Mouse (Mus musculus) hindbrain, embryonic 16.5 days (tissue): Measurements from ENCODE around the gene C1s2. TPM values are rescaled to one million over a fixed set of nuclear protein-coding genes. Genes with fewer than 3 reads are reported as not detected.

Experiments used
- ATAC-seq: fragments of 200-750 bp; cut with Nextera tagmentation; 2 replicates; pipeline ENCODE4 v1.8.0; 2017; ENCODE audit warnings: moderate TSS enrichment, moderate library complexity
- H3K27ac ChIP-seq: fragments of 300-500 bp; sonication (generic); 2 replicates; pipeline ENCODE4 v1.5.1; 2014; ENCODE audit warnings: low read depth, mild to moderate bottlenecking, control low read depth, low read length, moderate library complexity
- H3K27me3 ChIP-seq: fragments of 300-500 bp; sonication (generic); replicated peaks from 2 replicates; pipeline ENCODE4 v1.6.1; 2014; ENCODE audit warnings: low read length; ENCODE audit not compliant: control insufficient read depth, insufficient read depth
- H3K36me3 ChIP-seq: fragments of 300-500 bp; sonication (generic); 2 replicates; pipeline ENCODE4 v1.6.1; 2014; ENCODE audit warnings: mild to moderate bottlenecking, low read length, moderate library complexity, mixed read lengths; ENCODE audit not compliant: control insufficient read depth, insufficient read depth
- H3K4me1 ChIP-seq: fragments of 300-500 bp; sonication (generic); 2 replicates; pipeline ENCODE4 v1.6.1; 2014; ENCODE audit warnings: low read depth, low read length; ENCODE audit not compliant: control insufficient read depth, insufficient read depth
- H3K4me2 ChIP-seq: fragments of 300-500 bp; sonication (generic); 2 replicates; pipeline ENCODE4 v1.6.1; 2014; ENCODE audit warnings: mild to moderate bottlenecking, low read length, control low read depth, moderate library complexity
- H3K4me3 ChIP-seq: fragments of 300-500 bp; sonication (generic); 2 replicates; pipeline ENCODE4 v1.5.1; 2014; ENCODE audit warnings: mild to moderate bottlenecking, low read length, control low read depth, moderate library complexity
- H3K9ac ChIP-seq: fragments of 300-500 bp; sonication (generic); 2 replicates; pipeline ENCODE4 v1.6.1; 2014; ENCODE audit warnings: low read depth, mild to moderate bottlenecking, control low read depth, low read length, moderate library complexity
- H3K9me3 ChIP-seq: fragments of 300-500 bp; sonication (generic); 2 replicates; pipeline ENCODE4 v1.6.1; 2014; ENCODE audit warnings: mild to moderate bottlenecking, low read length, moderate library complexity; ENCODE audit not compliant: control insufficient read depth
- WGBS: fragments of 180-500 bp; shearing (Covaris S2); extraction: QIAGEN DNeasy Blood & Tissue Kit; methylation state at CpG from one replicate; pipeline ENCODE4 v1.1.7; 2014; 5-methylcytosine and 5-hydroxymethylcytosine counted together
- polyA plus RNA-seq: library from polyadenylated mRNA; unstranded; fragments of >200 nt; fragmentation: Nextera tagmentation; extraction: Ambion mirVana; gene quantifications from 2 replicates; pipeline ENCODE4 v1.2.1, GENCODE M21; 2015

Gene C1s2
- polyA plus RNA-seq, 1 experiment from 2014 or later, result not detected

DNA sequence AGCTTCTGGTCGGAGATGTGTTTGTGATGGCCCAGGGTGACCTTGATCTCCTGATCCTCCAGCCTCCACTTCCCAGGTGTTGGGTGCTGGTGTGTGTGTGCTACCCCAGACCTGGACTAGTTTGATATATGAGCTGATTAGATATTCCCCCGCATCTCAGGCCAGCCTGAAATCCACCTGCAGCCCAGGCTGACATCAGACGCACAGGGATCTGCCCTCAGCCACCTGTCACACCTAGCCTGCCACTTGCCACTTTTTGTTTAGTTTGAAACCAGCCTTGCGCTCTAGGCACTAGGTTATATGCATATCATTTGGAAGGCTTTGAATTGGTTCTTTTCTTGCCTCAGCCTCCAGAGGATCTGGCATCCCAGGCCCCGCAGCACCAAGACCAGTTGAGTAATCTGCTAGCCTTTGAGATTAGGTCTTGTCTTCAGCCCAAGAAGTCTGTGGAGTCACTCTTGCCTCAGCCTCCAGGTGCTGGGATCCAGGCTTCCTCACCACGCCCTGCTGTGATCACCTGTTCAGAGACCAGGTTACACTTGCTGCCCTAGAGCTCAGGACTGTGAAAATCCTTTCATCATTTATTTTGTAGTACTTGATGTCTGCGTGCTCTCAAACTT is 34.5 kb upstream of the C1s2 start:
- H3K27ac ChIP-seq, result no peak overlapping the region
- H3K4me1 ChIP-seq, result no peaks in the 10 kb centered on the region
- no peak overlapping the region for H3K4me3 ChIP-seq
- ATAC-seq, result no peak
- no peaks in the 10 kb centered on the region for H3K36me3 ChIP-seq
- 93% methylated on average over 7 of the region's 7 CpGs for WGBS
- H3K9ac ChIP-seq, result no peak overlapping the region
- H3K4me2 ChIP-seq, result no peak overlapping the region
- H3K9me3 ChIP-seq, result no peaks in the 10 kb centered on the region
- no peaks in the 10 kb centered on the region for H3K27me3 ChIP-seq

DNA sequence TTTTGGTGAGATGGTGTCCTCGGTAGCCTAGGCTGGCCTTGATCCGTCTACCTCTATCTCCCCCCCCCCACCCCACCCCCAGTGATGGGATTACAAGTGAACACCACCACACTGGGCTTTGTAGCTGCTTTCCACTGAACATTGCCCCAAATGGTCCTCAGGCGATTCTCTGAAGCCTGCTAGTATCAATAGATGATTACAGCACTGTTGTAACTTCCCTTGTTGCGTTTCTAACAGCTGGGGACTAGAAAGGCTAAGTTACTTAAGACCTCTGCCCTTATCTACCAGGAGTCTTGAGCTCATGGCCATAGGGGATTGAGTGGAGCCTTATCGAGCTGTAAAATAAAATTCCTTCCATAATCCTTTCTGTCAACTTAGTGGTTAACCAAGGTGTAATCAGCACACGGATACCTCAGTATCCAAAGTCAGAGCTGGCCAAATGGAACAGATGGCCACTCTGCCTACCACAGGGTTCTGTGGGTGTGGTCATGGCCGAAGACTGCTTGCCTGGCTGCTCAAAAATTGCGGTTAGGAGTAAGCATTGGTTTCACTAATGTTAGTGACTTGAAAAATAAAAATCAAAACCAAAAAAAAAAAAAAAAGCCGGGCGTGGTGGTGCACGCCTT is 33.5 kb upstream of the C1s2 start:
- H3K4me1 ChIP-seq, result no peaks in the 10 kb centered on the region
- no peaks in the 10 kb centered on the region for H3K27me3 ChIP-seq
- no peak for ATAC-seq
- H3K9ac ChIP-seq, result no peak overlapping the region
- no peak overlapping the region for H3K4me2 ChIP-seq
- 95% methylated on average over 11 of the region's 11 CpGs for WGBS
- no peak overlapping the region for H3K27ac ChIP-seq
- no peak overlapping the region for H3K4me3 ChIP-seq
- no peaks in the 10 kb centered on the region for H3K36me3 ChIP-seq
- no peaks in the 10 kb centered on the region for H3K9me3 ChIP-seq

GRCm38 (mm10) chr6:124665011-124665410 is 29.1 kb upstream of the C1s2 start:
- no peaks in the 10 kb centered on the region for H3K36me3 ChIP-seq
- H3K9ac ChIP-seq, result no peak overlapping the region
- H3K27me3 ChIP-seq, result no peaks in the 10 kb centered on the region
- H3K4me1 ChIP-seq, result peaks cover 13% of the 10 kb centered on the region
- no peak for ATAC-seq
- no peak overlapping the region for H3K4me2 ChIP-seq
- H3K4me3 ChIP-seq, result no peak overlapping the region
- WGBS, result 94% methylated on average over 10 of the region's 10 CpGs
- H3K9me3 ChIP-seq, result no peaks in the 10 kb centered on the region
- no peak overlapping the region for H3K27ac ChIP-seq

GRCm38 (mm10) chr6:124664256-124664655 is 28.4 kb upstream of the C1s2 start:
- H3K4me3 ChIP-seq, result no peak overlapping the region
- no peak overlapping the region for H3K9ac ChIP-seq
- no peaks in the 10 kb centered on the region for H3K9me3 ChIP-seq
- H3K27ac ChIP-seq, result no peak overlapping the region
- 81% methylated on average over 7 of the region's 7 CpGs for WGBS
- peak overlapping the region; percentile 75 for H3K4me2 ChIP-seq
- peaks cover 13% of the 10 kb centered on the region for H3K4me1 ChIP-seq
- H3K27me3 ChIP-seq, result no peaks in the 10 kb centered on the region
- ATAC-seq, result no peak
- H3K36me3 ChIP-seq, result no peaks in the 10 kb centered on the region

DNA sequence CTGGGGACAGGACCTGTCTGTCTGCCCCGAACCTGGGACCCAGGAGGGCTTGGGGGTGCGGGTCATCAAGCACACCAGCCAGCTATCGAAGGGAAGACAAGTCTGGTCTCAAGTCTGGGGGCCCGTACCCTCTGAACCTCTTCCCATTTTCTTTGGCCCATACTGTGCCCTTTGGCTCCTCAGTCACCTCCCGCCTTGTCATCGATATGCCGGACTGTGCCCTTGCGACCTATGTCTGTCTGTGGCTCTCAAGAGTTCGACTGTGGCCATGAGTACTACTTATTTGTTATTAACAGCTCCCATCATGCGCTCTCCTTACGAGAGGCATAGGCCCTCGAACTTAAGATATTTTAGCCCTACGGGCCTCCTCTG is 27.5 kb upstream of the C1s2 start:
- no peak for ATAC-seq
- Histone ChIP-seq H3K27me3 (no peaks in the 10 kb centered on the region), H3K4me2 (peak overlapping the region; percentile 75), H3K4me3 (peak overlapping the region; percentile 57), H3K9ac (peak overlapping the region; percentile 71), H3K9me3 (no peaks in the 10 kb centered on the region), H3K4me1 (peaks cover 13% of the 10 kb centered on the region), H3K27ac (peak overlapping the region; percentile 74; the same call in 1 of the 2 replicates), H3K36me3 (no peaks in the 10 kb centered on the region)
- 18% methylated on average over 13 of the region's 13 CpGs for WGBS

DNA sequence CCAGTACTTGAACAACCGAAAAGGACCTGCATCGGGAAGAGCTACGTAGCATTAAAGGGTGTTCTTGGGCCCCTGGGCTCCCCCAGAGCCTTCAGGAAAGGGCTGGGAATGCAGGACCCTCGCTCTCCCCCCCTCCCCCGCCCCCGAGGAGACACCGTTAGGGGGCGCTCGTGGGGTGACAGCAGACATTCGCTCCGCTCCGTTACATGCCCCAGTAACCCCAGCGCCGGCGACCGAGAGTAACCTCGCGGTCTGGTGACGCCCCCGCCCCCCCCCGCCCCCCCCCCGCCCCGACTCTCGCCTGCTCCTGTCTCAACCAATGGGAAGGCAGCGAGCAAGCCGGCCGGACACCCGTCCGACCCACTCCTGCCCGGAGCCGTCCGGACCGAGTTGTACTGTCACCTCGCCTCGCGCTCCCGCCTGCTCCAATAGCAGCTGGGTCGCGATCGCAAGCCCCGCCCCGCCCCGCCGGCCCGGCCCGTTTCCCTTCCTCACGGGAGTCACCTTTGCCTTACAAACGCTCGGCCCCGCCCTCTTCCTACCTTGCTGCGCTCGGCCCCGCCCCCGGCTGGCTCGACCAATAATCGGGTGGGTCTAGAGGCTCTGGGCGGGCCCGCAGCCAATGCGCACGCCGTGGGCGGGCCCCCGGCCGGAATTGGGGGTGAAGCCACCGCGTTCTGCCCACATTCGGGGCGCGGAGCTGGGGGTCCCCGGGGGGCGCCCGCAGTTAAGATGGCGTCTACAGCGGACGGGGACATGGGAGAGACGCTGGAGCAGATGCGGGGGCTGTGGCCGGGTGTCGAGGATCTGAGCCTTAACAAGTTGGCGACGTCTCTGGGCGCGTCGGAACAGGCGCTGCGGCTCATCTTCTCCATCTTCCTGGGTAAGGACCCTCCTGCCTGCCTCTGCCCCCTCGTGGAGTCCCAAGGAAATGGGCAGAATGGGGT is 26.9 kb upstream of the C1s2 start, which contains the start of gene Lpcat3:
TSS of gene Lpcat3 (plus strand) at position 551 of the 947 bp plus-strand sequence.
- peak; percentile 98 for ATAC-seq
- Histone ChIP-seq H3K27ac (peak within 1 kb of the TSS; percentile 74), H3K9me3 (no peaks in the 10 kb centered on the region), H3K4me3 (peak within 1 kb of the TSS; percentile 57), H3K4me2 (peak within 1 kb of the TSS; percentile 75), H3K27me3 (no peaks in the 10 kb centered on the region), H3K36me3 (no peaks in the 10 kb centered on the region), H3K4me1 (peaks cover 13% of the 10 kb centered on the region), H3K9ac (peak within 1 kb of the TSS; percentile 71)
- WGBS, result 1% methylated on average over 42 of the region's 87 CpGs

- Histone ChIP-seq H3K27ac (peak overlapping the region; percentile 74), H3K36me3 (no peaks in the 10 kb centered on the region), H3K4me3 (peak overlapping the region; percentile 57), H3K27me3 (no peaks in the 10 kb centered on the region), H3K4me2 (peak overlapping the region; percentile 54), H3K9ac (peak overlapping the region; percentile 71), H3K4me1 (peaks cover 13% of the 10 kb centered on the region), H3K9me3 (no peaks in the 10 kb centered on the region)
- WGBS, result 20% methylated on average over 6 of the region's 6 CpGs
- ATAC-seq, result no peak
Observed at GRCm38 (mm10) chr6:124661995-124662394, 26.1 kb upstream of the C1s2 start.

DNA sequence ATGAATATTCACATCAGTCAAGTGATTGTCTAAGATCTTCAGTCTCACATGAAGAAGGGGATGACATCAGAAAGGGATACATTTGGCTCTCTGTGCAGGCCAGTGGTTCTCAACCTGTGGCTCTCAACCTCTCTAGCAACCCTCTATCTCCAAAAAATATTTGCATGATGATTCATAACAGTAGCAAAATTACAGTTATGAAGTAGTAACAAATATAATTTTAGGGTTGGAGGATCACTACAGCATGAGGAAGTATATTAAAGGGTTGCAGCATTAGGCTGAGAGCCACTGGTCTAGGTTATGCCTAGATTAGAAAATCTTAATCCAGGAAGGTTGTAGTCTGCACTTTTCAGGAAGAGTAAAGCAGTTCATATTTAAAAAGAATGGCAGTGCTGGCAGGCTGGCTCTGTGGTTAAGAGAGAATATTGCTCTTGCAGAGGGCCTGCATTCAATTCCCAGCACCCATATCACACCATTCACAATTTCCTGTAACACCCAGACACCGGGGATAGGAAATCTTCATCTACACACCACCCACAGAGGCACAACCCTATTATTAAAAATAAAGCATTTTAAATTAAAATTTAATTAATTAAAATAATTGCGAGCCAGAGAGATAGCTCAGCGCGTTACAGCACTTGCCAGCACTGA is 25.4 kb upstream of the C1s2 start:
- H3K9ac ChIP-seq, result no peak overlapping the region
- ATAC-seq, result no peak
- H3K27ac ChIP-seq, result no peak overlapping the region
- H3K36me3 ChIP-seq, result no peaks in the 10 kb centered on the region
- no peak overlapping the region for H3K4me2 ChIP-seq
- H3K27me3 ChIP-seq, result no peaks in the 10 kb centered on the region
- no peak overlapping the region for H3K4me3 ChIP-seq
- WGBS, result 88% methylated on average over 4 of the region's 4 CpGs
- no peaks in the 10 kb centered on the region for H3K9me3 ChIP-seq
- H3K4me1 ChIP-seq, result peaks cover 13% of the 10 kb centered on the region
